Mouse (Mus musculus) embryo, embryonic 9.5 days (tissue): ENCODE results near the gene Kcns3.

Experiments
- DNase-seq: peaks from one replicate; pipeline ENCODE4 v3.0.0-alpha.2; 2017; ENCODE audit errors: extremely low spot score

The Kcns3 gene

DNA sequence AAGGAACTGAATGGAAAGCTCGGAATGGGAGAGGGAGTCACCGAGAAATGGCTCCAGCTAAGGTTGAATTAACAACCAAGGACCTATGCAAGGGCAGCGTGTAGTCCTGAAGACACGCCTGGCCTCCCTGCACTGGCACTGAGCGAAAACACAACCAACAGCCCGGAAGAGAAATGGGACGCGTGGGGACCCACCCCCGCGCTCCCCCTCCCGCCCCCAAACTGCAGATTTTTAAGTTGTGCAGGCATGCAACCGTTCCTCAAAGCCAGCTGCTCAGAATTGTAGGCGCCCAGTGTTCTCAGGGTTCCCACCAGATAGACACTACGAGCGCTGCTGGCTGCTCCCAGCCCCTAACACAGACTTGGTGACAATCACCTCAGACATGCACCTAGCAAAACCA is at the start of gene Kcns3:
Gene Kcns3, minus strand, starts transcription at position 42 of the 400 bp plus-strand sequence.
- no peak for DNase-seq

DNA sequence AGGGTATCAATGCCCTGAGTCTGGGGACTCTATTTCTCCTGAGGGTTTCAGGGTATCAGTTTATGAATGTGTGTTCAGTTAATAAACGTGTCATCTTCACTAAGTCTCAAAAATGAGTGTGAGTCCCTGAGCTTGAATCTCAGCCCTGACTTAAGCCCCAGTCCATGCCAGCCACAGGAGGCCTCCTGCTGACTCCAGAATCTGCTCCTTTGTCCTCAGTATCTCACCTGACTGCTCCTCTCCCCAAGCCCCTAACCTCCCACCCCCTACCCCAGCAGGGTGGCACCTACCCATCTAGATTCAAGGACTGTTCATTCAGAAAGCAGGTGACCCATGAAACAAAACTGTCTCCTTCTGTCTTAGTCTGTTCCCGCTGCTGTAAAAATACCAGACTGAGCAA is 47.7 kb upstream of the Kcns3 start:
- no peak for DNase-seq

DNA sequence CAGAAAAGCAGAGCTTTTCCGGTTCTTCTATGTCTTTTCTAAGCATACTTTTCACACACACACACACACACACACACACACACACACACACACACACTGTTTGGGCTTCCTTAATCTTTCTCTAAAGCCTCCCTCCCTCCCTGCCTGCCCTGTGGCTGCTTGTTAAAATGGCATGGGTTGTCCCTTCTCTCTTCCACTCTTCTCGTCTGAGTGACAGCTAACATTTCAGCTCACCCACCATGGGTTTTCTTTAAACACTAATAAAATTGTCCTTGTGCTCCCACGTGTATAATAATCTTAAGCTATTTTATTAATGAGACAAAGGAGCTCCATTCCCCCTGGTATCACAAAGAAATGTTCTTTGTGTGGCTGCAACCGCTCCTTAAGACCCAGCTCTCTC is 47.2 kb upstream of the Kcns3 start:
- peak; percentile 6 for DNase-seq

DNA sequence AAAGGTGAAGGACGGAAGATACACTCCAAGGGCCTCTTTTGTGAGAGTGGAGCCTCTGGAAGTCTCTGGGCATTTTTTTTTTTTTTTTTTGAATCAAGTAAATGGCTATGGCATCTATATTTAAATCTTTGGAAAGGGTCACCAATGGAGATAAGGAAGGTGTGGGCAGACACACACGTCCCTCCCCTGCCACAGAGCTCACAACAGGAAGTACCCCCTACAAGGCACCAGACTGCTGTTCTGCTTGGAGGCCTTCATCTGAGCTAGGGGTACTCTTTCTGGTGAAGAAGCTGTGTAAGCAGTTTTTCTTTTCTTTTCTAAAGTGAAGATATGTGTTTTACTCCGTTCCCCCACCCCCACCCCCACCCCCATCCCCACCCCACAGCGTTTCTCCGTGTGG is 46.0 kb upstream of the Kcns3 start:
- DNase-seq, result no peak

DNA sequence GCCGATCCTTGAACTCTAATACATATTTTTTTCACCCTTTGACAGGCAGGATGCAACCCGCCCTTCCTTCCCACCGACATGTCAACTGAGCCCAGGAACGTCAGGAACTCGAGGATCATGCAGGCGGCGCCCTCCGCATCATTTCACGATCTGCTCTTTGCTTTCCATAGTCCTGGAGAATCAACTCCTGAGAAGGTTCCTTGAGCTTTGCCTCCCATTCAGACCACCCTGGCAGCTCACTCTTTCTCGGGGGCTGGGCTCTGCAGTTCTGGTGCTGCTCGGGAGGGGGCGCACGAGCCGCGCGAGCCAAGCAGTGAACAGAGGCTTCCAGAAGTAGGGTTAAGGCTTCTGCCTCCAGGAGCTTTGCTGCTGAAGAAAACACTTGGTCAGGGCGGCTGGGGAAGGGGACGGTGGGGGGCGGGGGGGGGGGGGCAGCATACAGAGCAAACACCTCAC is 45.3 kb upstream of the Kcns3 start:
- peak; percentile 87 for DNase-seq

DNA sequence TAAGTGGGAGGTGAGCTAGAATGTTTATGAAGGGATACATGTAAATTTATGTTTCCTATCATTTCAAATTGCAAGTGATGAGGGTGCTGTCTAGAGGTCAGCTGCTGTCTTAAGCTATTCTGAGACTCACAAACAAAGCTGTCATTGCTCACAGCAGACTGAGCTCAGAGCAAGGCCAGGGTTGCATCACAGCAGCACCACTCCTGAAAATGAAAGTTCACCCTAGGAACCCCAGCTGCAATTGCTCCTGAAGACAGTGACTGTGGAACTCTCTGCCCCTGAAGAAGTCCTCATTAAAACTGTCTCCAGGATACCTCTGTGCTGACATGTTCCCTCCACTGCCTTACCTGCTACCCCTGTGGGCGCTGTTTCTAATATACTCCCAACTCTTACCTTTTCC is 44.2 kb upstream of the Kcns3 start:
- DNase-seq, result no peak

DNA sequence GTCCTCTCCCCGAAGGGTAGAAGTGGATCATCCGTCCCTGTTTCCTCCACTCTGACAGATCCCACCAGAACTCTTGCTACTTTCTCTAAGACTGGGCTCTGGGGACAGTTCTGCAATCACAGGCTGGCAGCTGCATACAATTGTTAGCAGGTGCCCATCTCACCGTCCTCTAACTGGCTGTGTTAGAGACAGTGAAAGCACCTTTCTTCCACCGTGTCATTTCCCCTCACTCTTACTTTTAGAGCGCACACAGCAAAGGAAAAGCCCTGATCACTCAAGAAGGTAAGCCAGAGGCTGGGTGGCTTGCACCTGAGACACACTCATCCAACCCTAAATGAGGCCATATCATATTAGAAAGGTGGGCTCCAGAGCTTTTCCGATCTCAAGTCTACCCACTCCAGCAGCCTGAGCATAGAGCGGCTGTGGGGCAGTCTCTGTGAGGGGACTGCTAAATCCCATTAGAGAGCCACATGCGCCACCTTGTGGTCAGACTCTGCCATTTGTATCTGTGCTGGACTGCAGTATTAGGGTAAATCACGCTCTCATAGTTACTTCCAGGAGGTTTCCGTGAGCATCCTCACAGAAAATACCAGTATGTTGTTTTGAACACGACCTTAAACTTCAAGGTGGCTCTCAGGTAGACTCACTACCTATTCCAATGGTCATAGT is 27.8 kb upstream of the Kcns3 start:
- DNase-seq, result peak; percentile 85

- DNase-seq, result no peak
Observed at GRCm38 (mm10) chr12:11177408-11178394, 26.8 kb upstream of the Kcns3 start.

DNA sequence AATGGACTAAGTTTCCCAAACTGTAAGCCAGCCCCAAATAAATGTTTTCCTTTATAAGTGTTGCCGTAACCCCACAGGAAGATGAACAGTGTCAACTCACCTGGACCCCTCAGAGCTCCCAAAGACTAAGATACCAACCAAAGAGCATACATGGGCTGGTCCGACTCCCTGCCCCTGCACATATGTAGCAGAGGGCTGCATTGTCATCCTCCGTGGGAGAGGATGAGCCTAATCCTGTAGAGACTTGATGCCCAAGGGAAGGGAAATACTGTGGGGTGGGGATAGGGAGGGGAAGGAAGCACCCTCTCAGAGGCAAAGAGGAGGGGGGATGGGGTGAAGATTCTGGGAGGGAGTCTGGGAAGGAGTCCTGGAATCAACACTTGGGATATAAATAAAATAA is 7.8 kb upstream of the Kcns3 start:
- DNase-seq, result no peak

DNA sequence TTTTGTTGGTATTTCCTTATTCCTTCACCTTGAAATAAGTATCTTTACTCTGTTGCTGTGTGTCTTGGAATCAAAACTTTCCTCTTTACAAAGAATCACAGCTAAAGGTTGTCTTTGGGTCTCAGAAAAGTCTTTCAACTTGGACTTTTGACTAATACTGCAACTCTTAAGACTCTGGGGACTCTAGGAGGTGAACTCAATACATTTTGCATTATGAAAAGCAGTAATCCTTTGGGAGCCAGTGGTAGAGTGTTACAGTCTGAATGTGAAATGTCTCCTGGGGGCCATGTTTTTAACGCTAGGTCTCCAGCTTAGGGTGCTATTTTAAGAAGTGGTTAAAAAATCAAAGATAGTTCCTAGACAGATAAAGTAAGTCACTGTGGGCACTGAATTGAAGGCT is 4.3 kb upstream of the Kcns3 start:
- DNase-seq, result no peak

- no peak for DNase-seq
Observed at GRCm38 (mm10) chr12:11153587-11153986, 2.7 kb upstream of the Kcns3 start.

DNA sequence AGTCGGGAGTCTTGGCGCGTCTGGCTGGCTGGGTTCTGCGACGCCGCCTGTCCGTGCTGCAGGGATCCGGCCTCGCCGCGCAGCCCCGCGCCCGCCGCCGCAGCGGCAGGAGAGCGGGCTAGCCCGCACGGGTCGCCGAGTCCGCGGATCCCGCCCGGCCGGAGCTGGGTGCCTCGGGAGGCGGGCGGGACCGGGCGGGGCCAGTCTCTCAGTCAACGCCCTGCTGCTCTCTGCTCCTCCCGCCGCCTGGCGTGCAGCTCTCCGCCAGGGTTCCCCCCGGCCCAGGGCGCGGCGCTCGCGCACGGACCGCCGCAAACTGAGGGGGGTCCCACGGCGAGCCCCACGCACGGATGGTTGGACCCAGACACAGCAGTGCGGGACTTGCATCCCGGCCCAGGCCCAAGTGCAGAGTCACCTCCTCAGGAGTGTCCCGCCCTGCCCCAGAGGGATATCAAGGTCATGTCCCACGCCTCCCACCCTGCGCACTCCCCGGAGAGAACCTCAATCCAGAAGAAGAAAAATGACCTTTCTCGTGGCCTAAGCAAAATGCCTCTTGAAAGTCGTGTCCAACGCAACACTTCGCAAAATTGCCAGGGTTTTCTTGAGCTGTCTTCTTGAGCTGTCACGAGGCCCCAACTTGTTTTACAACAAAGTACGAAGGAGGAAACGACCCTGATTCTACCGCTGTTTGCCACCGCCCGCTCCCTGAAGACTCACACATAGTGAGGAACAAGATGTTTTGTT is 492 bp downstream of the Kcns3 start:
- DNase-seq, result peak; percentile 48

GRCm38 (mm10) chr12:11149421-11150191 is 1.2 kb downstream of the Kcns3 start:
- peak; percentile 70 for DNase-seq

DNA sequence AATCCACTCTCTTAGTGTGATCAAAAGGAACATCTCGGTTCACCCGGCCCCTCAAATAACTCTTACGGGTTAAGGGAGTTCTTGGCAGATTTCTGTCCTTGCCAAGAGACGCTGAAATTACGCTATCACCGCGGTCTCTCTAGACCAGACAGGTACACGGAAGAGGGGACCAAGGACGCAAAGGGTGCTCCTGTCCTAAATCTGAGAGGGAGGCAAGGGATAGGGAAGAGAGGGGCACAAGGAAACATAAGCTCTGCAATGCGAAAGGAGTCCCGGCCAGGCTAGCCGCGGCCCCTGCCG is 1.8 kb downstream of the Kcns3 start:
- DNase-seq, result peak; percentile 61

GRCm38 (mm10) chr12:11144894-11145293 is 6.0 kb downstream of the Kcns3 start:
- no peak for DNase-seq

- DNase-seq, result no peak
Observed at GRCm38 (mm10) chr12:11132418-11132817, 18.4 kb downstream of the Kcns3 start.

DNA sequence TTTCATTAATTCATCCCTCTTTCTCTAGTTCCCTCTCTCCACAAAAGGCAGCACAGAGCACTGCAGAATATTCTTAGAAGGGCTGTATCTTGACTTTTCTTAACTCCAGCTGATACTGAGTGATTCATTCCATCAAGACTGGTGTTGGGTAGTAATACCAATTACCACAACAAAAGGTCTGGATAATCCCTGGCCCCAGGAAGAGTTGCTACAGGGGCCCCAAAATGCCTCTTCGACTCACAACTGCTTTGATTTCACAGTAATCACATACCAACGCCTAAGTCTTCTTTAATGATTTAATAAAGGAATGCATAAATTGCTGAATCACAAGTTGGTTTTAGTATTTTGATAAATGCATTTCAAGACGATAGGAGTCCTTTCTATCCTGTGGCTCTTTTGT is 21.7 kb downstream of the Kcns3 start:
- DNase-seq, result no peak

GRCm38 (mm10) chr12:11126186-11126759 is 24.6 kb downstream of the Kcns3 start:
- DNase-seq, result no peak

DNA sequence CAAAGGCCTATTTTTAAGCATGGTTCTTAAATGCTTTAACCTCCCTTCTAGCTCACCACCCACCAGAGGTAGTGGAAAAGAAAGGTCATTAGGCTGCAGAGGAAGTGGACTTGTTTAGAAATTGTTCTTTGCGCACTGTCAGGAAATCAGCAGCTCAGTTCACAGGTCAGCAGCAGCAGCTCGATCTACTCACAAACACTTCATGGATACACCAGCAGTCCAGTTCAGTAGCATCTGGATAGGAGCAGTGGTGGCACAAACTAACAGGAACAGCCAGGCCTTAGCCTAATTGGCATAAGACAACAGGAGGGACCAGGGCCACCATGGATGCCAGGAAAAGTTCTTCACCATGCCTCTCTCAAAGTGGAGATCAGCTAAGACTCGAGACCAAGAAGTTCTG is 49.3 kb downstream of the Kcns3 start:
- DNase-seq, result no peak

- DNase-seq, result no peak
Observed at GRCm38 (mm10) chr12:11088626-11089372, 62.1 kb downstream of the Kcns3 start.

DNA sequence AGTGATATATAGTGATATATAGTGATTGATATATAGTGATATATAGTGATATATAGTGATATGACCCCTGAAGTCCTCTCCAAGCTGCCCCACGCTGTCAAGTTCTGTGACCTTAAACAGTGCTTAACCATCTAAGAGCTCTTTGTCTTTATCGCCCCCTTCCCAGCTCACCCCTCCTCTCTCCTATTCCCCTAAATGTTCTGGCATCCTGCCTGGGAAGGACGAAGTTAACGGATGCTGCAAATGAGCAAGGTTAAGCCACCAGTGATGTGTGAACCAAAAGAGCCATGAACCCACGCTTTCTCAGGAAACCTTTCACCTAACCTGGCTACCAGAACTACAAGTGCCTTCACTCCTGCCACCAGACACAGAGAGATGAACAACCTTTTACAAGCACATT is 64.0 kb downstream of the Kcns3 start:
- DNase-seq, result no peak
